Mouse (Mus musculus) stomach, embryonic 15.5 days (tissue): ENCODE data around the gene Calm2. TPM values are rescaled to one million over a fixed set of nuclear protein-coding genes. Genes with fewer than 3 reads are reported as not detected.
A peak's percentile ranks its signal among the peaks of the same experiment; 100 is the strongest.

Experiments used
- ATAC-seq: fragments of 200-750 bp; cut with Nextera tagmentation; 2 replicates; pipeline ENCODE4 v1.8.0; 2017; ENCODE audit warnings: low read depth, moderate number of reproducible peaks, moderate TSS enrichment; ENCODE audit not compliant: insufficient read depth, low FRiP score
- H3K27ac ChIP-seq: fragments of 300-500 bp; sonication (generic); 2 replicates; pipeline ENCODE4 v1.5.1; 2015; ENCODE audit warnings: mild to moderate bottlenecking, inconsistent platforms
- H3K27me3 ChIP-seq: fragments of 300-500 bp; sonication (generic); replicated peaks from 2 replicates; pipeline ENCODE4 v1.6.1; 2015; ENCODE audit warnings: inconsistent platforms
- H3K36me3 ChIP-seq: fragments of 300-500 bp; sonication (generic); 2 replicates; pipeline ENCODE4 v1.6.1; 2015; ENCODE audit warnings: inconsistent platforms
- H3K4me1 ChIP-seq: fragments of 300-500 bp; sonication (generic); 2 replicates; pipeline ENCODE4 v1.6.1; 2015; ENCODE audit warnings: inconsistent platforms
- H3K4me2 ChIP-seq: fragments of 300-500 bp; sonication (generic); 2 replicates; pipeline ENCODE4 v1.6.1; 2015; ENCODE audit warnings: mild to moderate bottlenecking, inconsistent platforms
- H3K4me3 ChIP-seq: fragments of 300-500 bp; sonication (generic); replicated peaks from 2 replicates; pipeline ENCODE4 v1.5.1; 2015; ENCODE audit warnings: inconsistent platforms
- H3K9ac ChIP-seq: fragments of 300-500 bp; sonication (generic); 2 replicates; pipeline ENCODE4 v1.6.1; 2015; ENCODE audit warnings: inconsistent platforms
- H3K9me3 ChIP-seq: fragments of 300-500 bp; sonication (generic); 2 replicates; pipeline ENCODE4 v1.6.1; 2016; ENCODE audit warnings: inconsistent platforms
- WGBS: fragments of 180-500 bp; shearing (Covaris S2); methylation state at CpG from one replicate; pipeline ENCODE4 v1.1.7; 2015; 5-methylcytosine and 5-hydroxymethylcytosine counted together
- polyA plus RNA-seq: library from polyadenylated mRNA; unstranded; fragments of >200 nt; fragmentation: Nextera tagmentation; extraction: Ambion mirVana; gene quantifications from 2 replicates; pipeline ENCODE4 v1.2.1, GENCODE M21; 2015

The Calm2 gene
- polyA plus RNA-seq: 879 and 956 TPM in 2 replicates

DNA sequence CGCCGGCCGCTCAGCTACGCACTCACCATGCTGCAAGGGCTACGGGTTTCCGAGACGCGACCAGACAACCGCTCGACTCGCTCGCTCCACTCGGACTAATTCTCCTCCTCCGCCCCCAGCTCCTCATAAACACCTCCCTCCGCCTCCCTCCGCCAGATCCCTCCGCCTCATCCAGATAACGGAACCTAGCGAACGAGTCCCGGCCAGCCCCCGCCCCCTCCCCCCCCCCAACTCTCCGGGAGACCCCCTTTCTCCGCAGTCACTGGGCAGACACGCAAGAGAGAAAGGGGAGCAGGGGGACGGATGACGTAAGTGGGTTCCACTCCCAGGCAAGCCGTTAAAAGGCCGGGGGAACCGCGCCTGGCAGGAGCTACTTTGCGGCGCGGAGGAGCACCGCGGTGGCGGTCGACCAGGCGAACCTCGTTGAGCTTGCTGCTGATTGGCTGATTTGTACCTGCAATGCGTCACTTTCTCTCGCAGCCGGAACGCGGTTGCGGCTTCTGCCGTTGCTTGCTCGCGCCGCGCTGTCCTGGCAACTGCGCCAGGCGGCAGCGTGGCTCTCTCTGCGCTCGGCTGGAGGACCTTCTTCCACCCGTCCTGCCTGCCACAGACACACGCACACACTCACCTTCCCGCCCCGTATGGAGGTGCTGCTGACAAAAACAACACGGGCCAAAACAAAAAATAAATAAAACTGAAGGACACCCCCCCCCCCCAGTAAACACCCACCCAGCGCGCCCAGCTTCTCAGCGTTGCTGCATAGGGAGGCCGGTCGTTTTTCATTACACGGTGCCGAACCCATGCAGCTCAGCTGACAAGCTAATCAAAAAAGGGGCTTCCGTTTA is at the start of gene Calm2:
TSS of gene Calm2 (minus strand) at position 169 of the 845 bp plus-strand sequence.
- peak within 1 kb of the TSS; percentile 89 for H3K4me3 ChIP-seq
- peak within 1 kb of the TSS; percentile 92 for H3K9ac ChIP-seq
- H3K27ac ChIP-seq: peak within 1 kb of the TSS; percentile 96
- ATAC-seq: peak; percentile 91
- H3K4me2 ChIP-seq: peak within 1 kb of the TSS; percentile 66
- H3K9me3 ChIP-seq: no peaks in the 10 kb centered on the region
- H3K27me3 ChIP-seq: no peaks in the 10 kb centered on the region
- under 1% methylated on average over 68 of the region's 69 CpGs for WGBS
- no peaks in the 10 kb centered on the region for H3K36me3 ChIP-seq
- peaks cover 5% of the 10 kb centered on the region; the same call in 1 of the 2 replicates for H3K4me1 ChIP-seq

DNA sequence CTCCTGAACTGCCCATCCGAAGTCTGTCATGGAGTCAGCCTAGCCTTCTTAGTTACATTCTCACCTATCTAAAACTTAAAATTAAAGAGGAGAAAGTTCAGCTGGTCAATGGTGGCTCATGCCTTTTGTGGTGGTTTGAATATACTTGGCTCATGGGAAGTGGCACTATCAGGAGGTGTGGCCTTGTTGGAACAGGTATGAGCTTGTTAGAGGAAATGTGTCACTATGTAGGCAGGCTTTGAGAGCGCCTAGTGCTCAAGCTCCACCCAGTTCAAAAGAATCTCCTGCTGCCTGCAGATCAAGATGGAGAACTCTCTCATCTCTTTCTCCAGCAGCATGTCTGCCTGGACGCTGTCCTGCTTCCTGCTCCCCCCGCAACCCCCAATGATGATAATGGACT is 48.8 kb upstream of the Calm2 start:
- H3K27ac ChIP-seq: no peak overlapping the region
- H3K4me1 ChIP-seq: no peaks in the 10 kb centered on the region
- no peaks in the 10 kb centered on the region for H3K9me3 ChIP-seq
- 0 out of 2 replicates have a peak, but pooled peaks cover 4% of the 10 kb centered on the region for H3K27me3 ChIP-seq
- H3K36me3 ChIP-seq: no peaks in the 10 kb centered on the region
- no peak overlapping the region for H3K9ac ChIP-seq
- no peak overlapping the region for H3K4me2 ChIP-seq
- no peak overlapping the region for H3K4me3 ChIP-seq
- WGBS: 93% methylated on average over 4 of the region's 4 CpGs
- no peak for ATAC-seq

DNA sequence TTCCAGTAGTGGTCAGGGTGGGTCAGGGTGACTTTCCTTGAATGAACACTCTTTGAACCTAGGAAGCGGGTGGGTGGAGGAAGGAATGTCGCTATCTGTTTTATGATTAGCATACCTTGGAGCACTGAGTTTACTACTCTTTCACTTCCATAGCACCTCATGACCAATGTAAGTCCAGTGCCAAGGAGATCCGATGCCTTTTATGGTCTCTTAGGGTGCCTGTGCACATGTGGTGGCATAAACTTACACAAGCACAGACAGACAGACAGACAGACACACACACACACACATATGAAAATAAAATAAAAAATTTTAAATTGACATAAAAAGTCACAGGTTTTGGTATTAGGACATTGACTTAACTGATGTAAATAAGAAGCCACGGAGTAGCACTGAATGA is 47.6 kb upstream of the Calm2 start:
- H3K4me1 ChIP-seq: no peaks in the 10 kb centered on the region
- no peak overlapping the region for H3K9ac ChIP-seq
- no peaks in the 10 kb centered on the region for H3K27me3 ChIP-seq
- H3K4me2 ChIP-seq: no peak overlapping the region
- no peak overlapping the region for H3K4me3 ChIP-seq
- no peaks in the 10 kb centered on the region for H3K36me3 ChIP-seq
- no peak for ATAC-seq
- H3K9me3 ChIP-seq: no peaks in the 10 kb centered on the region
- H3K27ac ChIP-seq: no peak overlapping the region
- WGBS: 91% methylated on average over 4 of the region's 4 CpGs

DNA sequence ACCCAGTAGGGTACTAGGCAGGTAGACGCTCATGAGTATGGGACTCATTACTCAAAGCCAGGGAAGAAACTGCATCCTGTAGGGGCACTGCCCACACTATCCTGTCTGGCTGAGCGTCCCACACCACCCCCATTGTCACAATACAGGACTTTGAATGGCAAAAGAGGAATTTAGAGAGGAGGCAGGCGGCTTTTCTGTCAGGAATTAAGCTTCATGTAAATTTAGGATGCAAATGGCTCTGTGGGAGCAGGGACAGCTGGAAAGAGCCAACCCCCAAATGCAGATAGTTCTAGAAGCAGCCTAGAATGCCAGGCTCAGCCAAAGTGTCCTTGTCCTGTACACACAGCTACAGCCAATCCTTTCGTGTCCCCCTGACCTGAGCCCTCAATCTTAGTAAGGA is 45.6 kb upstream of the Calm2 start:
- no peak for ATAC-seq
- WGBS: 62% methylated on average over 4 of the region's 4 CpGs
- no peaks in the 10 kb centered on the region for H3K9me3 ChIP-seq

DNA sequence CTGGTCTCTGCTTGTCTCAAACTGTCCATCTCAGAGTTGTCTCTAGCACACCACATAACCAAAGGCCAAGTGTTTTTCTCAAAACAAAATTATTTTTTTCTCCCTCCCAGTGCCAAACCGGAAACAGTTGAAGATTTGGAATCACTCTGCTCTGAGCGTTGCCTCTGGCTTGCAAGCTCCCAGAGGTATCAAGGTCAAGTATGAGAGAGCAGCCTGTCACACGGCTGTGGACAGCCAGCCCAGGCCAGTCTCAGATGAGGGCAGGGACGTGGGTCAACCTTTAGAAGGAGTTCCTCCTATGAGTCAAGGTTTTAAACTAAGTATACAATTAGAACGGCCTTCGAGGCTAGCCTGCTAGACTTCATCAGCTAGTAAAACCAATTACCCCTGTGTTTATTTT is 43.6 kb upstream of the Calm2 start:
- Histone ChIP-seq H3K9ac (no peak overlapping the region), H3K4me2 (no peak overlapping the region), H3K9me3 (no peaks in the 10 kb centered on the region), H3K27me3 (no peaks in the 10 kb centered on the region), H3K27ac (no peak overlapping the region), H3K36me3 (no peaks in the 10 kb centered on the region), H3K4me3 (no peak overlapping the region), H3K4me1 (no peaks in the 10 kb centered on the region)
- WGBS: 25% methylated on average over 6 of the region's 6 CpGs
- ATAC-seq: no peak

More for the DNA sequence above, 45.6 kb upstream of the Calm2 start:
- Histone ChIP-seq H3K27ac (no peak overlapping the region), H3K36me3 (no peaks in the 10 kb centered on the region), H3K4me1 (no peaks in the 10 kb centered on the region), H3K9ac (no peak overlapping the region), H3K4me3 (no peak overlapping the region), H3K27me3 (no peaks in the 10 kb centered on the region), H3K4me2 (no peak overlapping the region)

DNA sequence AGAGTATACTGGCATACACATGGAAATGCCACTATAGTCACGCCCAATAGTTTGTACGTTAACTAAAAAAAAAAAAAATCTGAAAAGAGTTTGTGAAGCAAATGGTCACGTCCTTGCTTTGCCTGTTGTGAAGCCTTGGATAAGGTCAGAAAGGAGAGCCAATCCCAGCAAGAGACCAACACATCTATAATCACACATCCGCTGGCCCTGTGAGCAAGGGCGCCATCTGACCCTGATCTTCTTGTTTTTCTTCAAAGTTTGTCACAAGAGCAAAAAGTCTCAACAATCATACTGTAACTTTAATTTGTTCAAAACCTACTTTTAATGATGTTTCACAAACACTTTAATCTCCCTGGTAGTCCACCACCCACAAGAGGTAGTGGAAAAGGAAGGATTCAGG is 39.0 kb upstream of the Calm2 start:
- 88% methylated on average over 5 of the region's 5 CpGs for WGBS
- no peaks in the 10 kb centered on the region for H3K36me3 ChIP-seq
- no peaks in the 10 kb centered on the region for H3K9me3 ChIP-seq
- H3K4me2 ChIP-seq: no peak overlapping the region
- H3K27ac ChIP-seq: no peak overlapping the region
- H3K27me3 ChIP-seq: no peaks in the 10 kb centered on the region
- H3K9ac ChIP-seq: no peak overlapping the region
- no peak for ATAC-seq
- no peak overlapping the region for H3K4me3 ChIP-seq
- no peaks in the 10 kb centered on the region for H3K4me1 ChIP-seq

DNA sequence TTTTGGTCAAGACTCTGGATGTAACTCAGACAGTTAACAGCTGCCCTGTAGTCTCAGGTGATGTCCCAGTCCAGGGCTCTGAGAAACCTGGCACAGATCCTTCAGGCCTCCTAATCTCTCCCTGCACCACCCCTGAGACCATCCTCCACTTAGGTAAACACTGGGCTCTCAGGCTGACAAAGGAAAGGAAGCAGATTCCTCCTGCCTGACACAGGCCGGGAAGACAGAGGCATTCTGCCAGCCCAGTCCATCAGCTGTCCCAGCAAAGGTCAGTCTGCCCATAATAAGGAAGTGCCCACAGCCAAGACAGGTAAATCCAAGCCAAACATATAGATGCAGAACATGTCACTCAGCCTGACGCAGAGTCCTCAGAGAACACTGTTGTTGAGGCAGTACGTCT is 36.1 kb upstream of the Calm2 start:
- Histone ChIP-seq H3K27me3 (no peaks in the 10 kb centered on the region), H3K4me1 (0 out of 2 replicates have a peak, but pooled peaks cover 6% of the 10 kb centered on the region), H3K4me2 (no peak overlapping the region), H3K27ac (no peak overlapping the region), H3K36me3 (no peaks in the 10 kb centered on the region), H3K4me3 (no peak overlapping the region), H3K9ac (no peak overlapping the region), H3K9me3 (no peaks in the 10 kb centered on the region)
- WGBS: 55% methylated on average over 3 of the region's 3 CpGs
- ATAC-seq: no peak

DNA sequence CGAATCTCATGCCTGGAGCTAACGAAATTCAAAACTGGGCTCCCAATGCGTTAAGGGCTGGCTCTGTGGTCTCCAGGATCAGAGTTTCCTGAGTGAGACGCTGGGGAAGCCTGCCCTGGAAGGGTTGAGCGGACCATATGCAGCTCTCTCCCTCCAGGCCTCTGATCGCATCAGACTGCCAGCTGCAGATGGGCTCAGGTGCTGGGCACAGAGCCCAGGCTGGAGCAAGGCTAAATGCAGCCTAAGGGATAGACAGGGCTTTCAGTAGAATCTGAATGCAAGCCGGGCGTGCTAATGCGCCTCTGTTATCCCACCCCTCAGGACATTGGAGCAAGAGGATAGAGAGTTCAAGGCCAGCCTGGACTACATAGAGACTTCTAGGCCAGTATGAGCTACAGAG is 31.8 kb upstream of the Calm2 start:
- ATAC-seq: no peak
- Histone ChIP-seq H3K27ac (no peak overlapping the region), H3K4me3 (no peak overlapping the region), H3K4me2 (no peak overlapping the region), H3K36me3 (no peaks in the 10 kb centered on the region), H3K9me3 (no peaks in the 10 kb centered on the region), H3K27me3 (no peaks in the 10 kb centered on the region), H3K9ac (no peak overlapping the region), H3K4me1 (peaks cover 21% of the 10 kb centered on the region)
- WGBS: 68% methylated on average over 9 of the region's 9 CpGs

DNA sequence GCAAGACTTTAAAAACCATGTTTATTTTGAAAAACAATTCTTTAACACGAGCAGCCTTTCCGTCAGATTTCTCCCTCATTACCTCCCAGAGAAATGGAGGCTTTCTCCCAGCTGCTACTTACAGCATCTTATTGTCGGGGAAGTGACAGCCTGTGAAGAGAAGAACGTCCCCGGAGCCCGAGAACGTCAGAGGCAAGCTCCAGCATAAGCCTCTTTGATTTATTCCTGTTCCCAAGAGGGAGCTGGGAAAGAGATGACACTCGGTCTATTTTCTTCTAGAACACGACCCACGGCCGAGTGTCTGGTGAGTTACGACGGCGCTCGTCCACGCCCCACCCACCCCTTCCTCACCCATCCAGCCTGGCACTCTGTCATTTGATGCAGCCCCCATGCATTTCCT is 30.9 kb upstream of the Calm2 start:
- 66% methylated on average over 16 of the region's 16 CpGs for WGBS
- Histone ChIP-seq H3K27me3 (no peaks in the 10 kb centered on the region), H3K36me3 (no peaks in the 10 kb centered on the region), H3K4me3 (no peak overlapping the region), H3K9ac (no peak overlapping the region), H3K4me1 (peaks cover 26% of the 10 kb centered on the region), H3K9me3 (no peaks in the 10 kb centered on the region), H3K27ac (no peak overlapping the region), H3K4me2 (no peak overlapping the region)
- no peak for ATAC-seq

DNA sequence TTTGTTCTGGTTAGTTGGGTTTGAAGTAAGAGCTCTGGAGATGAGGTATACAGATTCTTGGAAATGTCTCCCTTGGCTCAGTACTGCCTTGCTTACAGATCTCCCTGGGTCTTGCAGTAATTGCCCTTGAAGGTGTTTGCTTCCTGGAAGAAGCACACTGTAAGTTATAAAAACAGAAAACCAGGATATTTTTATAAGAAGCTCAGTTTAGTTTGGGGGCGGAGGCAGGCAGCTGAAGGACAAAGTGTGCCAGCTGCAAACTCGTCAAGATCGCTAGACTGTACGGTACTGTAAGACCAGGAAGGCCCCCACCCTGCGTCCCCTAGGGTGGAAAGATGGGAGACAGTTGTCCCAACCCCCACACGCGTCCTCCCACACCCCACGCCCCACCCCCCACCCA is 28.6 kb upstream of the Calm2 start:
- 58% methylated on average over 8 of the region's 8 CpGs for WGBS
- Histone ChIP-seq H3K36me3 (no peaks in the 10 kb centered on the region), H3K4me3 (no peak overlapping the region), H3K9me3 (no peaks in the 10 kb centered on the region), H3K27ac (no peak overlapping the region), H3K4me2 (no peak overlapping the region), H3K4me1 (peaks cover 26% of the 10 kb centered on the region), H3K27me3 (no peaks in the 10 kb centered on the region), H3K9ac (no peak overlapping the region)
- no peak for ATAC-seq

DNA sequence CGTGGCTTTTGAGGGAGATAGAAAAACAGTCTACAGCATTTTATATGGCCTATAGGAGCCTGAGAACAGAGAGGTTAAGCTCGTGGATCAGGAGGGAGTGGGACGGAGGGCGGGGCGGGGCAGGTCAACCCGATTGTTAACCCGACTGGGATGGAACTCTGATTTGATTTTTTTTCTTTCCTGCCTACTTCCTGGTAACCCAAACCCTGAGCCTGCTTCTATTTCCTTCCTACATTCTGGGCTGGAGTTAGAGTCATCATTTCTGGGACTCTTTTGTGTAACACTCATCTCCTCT is 27.7 kb upstream of the Calm2 start:
- Histone ChIP-seq H3K4me3 (peak overlapping the region; percentile 32), H3K9me3 (no peaks in the 10 kb centered on the region), H3K36me3 (no peaks in the 10 kb centered on the region), H3K9ac (no peak overlapping the region; the same call in 1 of the 2 replicates), H3K4me2 (peak overlapping the region; percentile 72), H3K27ac (no peak overlapping the region), H3K4me1 (peaks cover 26% of the 10 kb centered on the region), H3K27me3 (no peaks in the 10 kb centered on the region)
- 3% methylated on average over 7 of the region's 7 CpGs for WGBS
- ATAC-seq: no peak

DNA sequence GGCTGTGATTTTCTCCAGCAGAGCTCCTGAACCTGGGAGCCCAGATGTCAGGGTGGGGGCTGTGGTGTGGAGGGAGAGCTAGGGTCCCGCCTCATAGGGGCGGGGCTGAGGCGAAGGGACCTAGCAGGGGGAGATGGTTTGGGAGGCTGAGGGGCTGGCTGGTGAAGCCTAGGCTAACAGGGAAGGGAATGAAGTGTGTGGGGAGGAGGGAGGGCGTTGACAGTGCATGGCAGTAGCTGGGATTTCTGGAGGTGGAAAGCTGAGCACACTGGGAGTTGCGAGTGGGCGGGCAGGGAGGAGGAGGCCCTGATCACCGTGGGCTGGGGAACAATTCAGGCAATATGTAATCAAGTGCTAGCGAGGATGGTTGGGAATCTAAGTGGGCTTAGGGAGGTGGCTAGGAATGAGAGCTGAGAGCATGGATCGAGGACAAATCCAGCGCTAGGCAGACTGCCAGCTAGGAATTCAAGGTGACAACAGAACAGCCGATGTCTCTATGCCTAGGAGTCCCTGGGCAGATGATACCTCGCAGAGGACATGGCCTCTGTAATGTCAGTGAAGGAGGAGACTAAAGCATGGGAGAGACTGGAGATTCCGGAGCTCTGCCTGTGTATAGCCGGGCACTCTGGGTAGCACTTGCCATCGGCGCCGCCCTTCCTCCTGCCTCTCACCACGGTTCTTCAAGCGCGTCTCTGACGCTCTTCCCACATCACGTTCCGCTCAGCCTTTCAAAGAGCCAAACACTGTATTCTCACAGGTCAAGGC is 27.2 kb upstream of the Calm2 start:
- H3K27ac ChIP-seq: 0 out of 2 replicates have a peak overlapping the region, but pooled peaks have one; percentile 13
- no peaks in the 10 kb centered on the region for H3K9me3 ChIP-seq
- peak overlapping the region; percentile 29; the same call in 1 of the 2 replicates for H3K9ac ChIP-seq
- H3K4me1 ChIP-seq: peaks cover 26% of the 10 kb centered on the region
- peak overlapping the region; percentile 32 for H3K4me3 ChIP-seq
- peak overlapping the region; percentile 72 for H3K4me2 ChIP-seq
- H3K27me3 ChIP-seq: no peaks in the 10 kb centered on the region
- ATAC-seq: peak; percentile 64
- H3K36me3 ChIP-seq: no peaks in the 10 kb centered on the region
- WGBS: 1% methylated on average over 23 of the region's 23 CpGs
